Mouse (Mus musculus) ES-E14 (cell line): ENCODE results near the gene Tars2.

ENCODE experiments used
- HCFC1 ChIP-seq: IDR thresholded peaks from 2 replicates; pipeline ENCODE4 v1.6.1; 2012; ENCODE audit warnings: low read length, inconsistent platforms, borderline replicate concordance; ENCODE audit not compliant: insufficient read depth
- MAFK ChIP-seq: IDR thresholded peaks from 2 replicates; pipeline ENCODE4 v1.6.1; 2014; ENCODE audit warnings: mild to moderate bottlenecking, low read depth, low read length, inconsistent platforms; ENCODE audit not compliant: insufficient read depth

GRCm38 (mm10) chr3:95794299-95794698 is 34.3 kb upstream of the Tars2 start:
- no peak for TF ChIP-seq HCFC1
- TF ChIP-seq MAFK, result no peak
